Mouse (Mus musculus): Measurements from ENCODE around the gene Ar. TPM values are rescaled to one million over a fixed set of nuclear protein-coding genes. Genes with fewer than 3 reads are reported as not detected.

Gene Ar
- total and polyA plus RNA-seq, 3 experiments, result 0.05 TPM; not detected in 2

- TF ChIP-seq GATA2 (IDR thresholded peaks at IDR 0.05; ENCODE audit: borderline replicate concordance, low read depth, low read length) (no peak), POLR2AphosphoS5 (IDR thresholded peaks at IDR 0.05; ENCODE audit: insufficient replicate concordance, low read depth, low read length) (no peak), TAL1 (conservative IDR thresholded peaks at IDR 0.05; ENCODE audit: low read depth, low read length) (no peak), GATA1 (IDR thresholded peaks at IDR 0.05; ENCODE audit: borderline replicate concordance, low read length) (no peak), CTCF (IDR thresholded peaks at IDR 0.05; ENCODE audit: low read depth, low read length) (no peak)
- H3K4me1 ChIP-seq (ENCODE audit: insufficient read depth, low read depth, low read length), result no peaks in the 10 kb centered on the region
- no peaks in the 10 kb centered on the region for H3K27me3 ChIP-seq (ENCODE audit: insufficient read depth, low read length)
- no peak for ATAC-seq (ENCODE audit: extremely low read depth, insufficient number of reproducible peaks, low FRiP score, poor library complexity, severe bottlenecking)
- H3K36me3 ChIP-seq (replicated peaks), result no peaks in the 10 kb centered on the region
- no peaks in the 10 kb centered on the region for H3K9me3 ChIP-seq (replicated peaks)
- H3K4me3 ChIP-seq (ENCODE audit: low read depth, low read length), result no peak overlapping the region
- DNase-seq (ENCODE audit: low spot score), result no peak
Observed at GRCm38 (mm10) chrX:98323105-98323504, 174.5 kb downstream of the Ar start.

GRCm38 (mm10) chrX:98347481-98347880 lies 198.9 kb downstream of the Ar start:
- DNase-seq (ENCODE audit: low spot score), result no peak
- Histone ChIP-seq H3K27me3 (ENCODE audit: insufficient read depth, low read length) (no peaks in the 10 kb centered on the region), H3K4me1 (ENCODE audit: insufficient read depth, low read depth, low read length) (no peaks in the 10 kb centered on the region), H3K36me3 (replicated peaks) (no peaks in the 10 kb centered on the region), H3K9me3 (replicated peaks) (no peaks in the 10 kb centered on the region), H3K4me3 (ENCODE audit: low read depth, low read length) (no peak overlapping the region)
- no peak for TF ChIP-seq TAL1 (conservative IDR thresholded peaks at IDR 0.05; ENCODE audit: low read depth, low read length)
- no peak for TF ChIP-seq GATA1 (IDR thresholded peaks at IDR 0.05; ENCODE audit: borderline replicate concordance, low read length)
- no peak for TF ChIP-seq CTCF (IDR thresholded peaks at IDR 0.05; ENCODE audit: low read depth, low read length)
- no peak for TF ChIP-seq POLR2AphosphoS5 (IDR thresholded peaks at IDR 0.05; ENCODE audit: insufficient replicate concordance, low read depth, low read length)
- TF ChIP-seq GATA2 (IDR thresholded peaks at IDR 0.05; ENCODE audit: borderline replicate concordance, low read depth, low read length), result no peak
- no peak for ATAC-seq (ENCODE audit: extremely low read depth, insufficient number of reproducible peaks, low FRiP score, poor library complexity, severe bottlenecking)

- ATAC-seq (ENCODE audit: extremely low read depth, insufficient number of reproducible peaks, low FRiP score, poor library complexity, severe bottlenecking), result no peak
- Histone ChIP-seq H3K27me3 (ENCODE audit: insufficient read depth, low read length) (no peaks in the 10 kb centered on the region), H3K36me3 (replicated peaks) (no peaks in the 10 kb centered on the region), H3K4me1 (ENCODE audit: insufficient read depth, low read depth, low read length) (no peaks in the 10 kb centered on the region), H3K4me3 (ENCODE audit: low read depth, low read length) (no peak overlapping the region), H3K9me3 (replicated peaks) (no peaks in the 10 kb centered on the region)
- no peak for DNase-seq (ENCODE audit: low spot score)
- TF ChIP-seq GATA1 (IDR thresholded peaks at IDR 0.05; ENCODE audit: borderline replicate concordance, low read length), result no peak
- TF ChIP-seq POLR2AphosphoS5 (IDR thresholded peaks at IDR 0.05; ENCODE audit: insufficient replicate concordance, low read depth, low read length), result no peak
- no peak for TF ChIP-seq CTCF (IDR thresholded peaks at IDR 0.05; ENCODE audit: low read depth, low read length)
- TF ChIP-seq GATA2 (IDR thresholded peaks at IDR 0.05; ENCODE audit: borderline replicate concordance, low read depth, low read length), result no peak
- no peak for TF ChIP-seq TAL1 (conservative IDR thresholded peaks at IDR 0.05; ENCODE audit: low read depth, low read length)
Observed at GRCm38 (mm10) chrX:98348036-98348435, 199.5 kb downstream of the Ar start.

All from G1E (cell line).